Mouse (Mus musculus): ENCODE data around the gene Dnajb2. TPM values are rescaled to one million over a fixed set of nuclear protein-coding genes. Genes with fewer than 3 reads are reported as not detected.
A peak's percentile ranks its signal among the peaks of the same experiment; 100 is the strongest.
"Not testable (repeated sequence)": the region's sequence is repeated elsewhere in the genome, so short reads cannot be mapped to it uniquely, and the experiment has no call there.

Dnajb2 gene
- polyA plus RNA-seq, 1 experiment from 2014 or later, result 31.0 TPM

- TF ChIP-seq EP300 (IDR thresholded peaks at IDR 0.05; ENCODE audit: low read depth) (no peak), CTCF (IDR thresholded peaks at IDR 0.05; ENCODE audit: low read depth) (no peak)
- Histone ChIP-seq H3K4me1 (ENCODE audit: insufficient read depth) (peaks cover 13% of the 10 kb centered on the region; the same call in 1 of the 2 replicates), H3K9me3 (ENCODE audit: low read length) (no peaks in the 10 kb centered on the region), H3K9ac (replicated peaks) (no peak overlapping the region), H3K27me3 (ENCODE audit: insufficient read depth, low read length) (no peaks in the 10 kb centered on the region), H3K4me3 (ENCODE audit: low read depth, low read length) (no peak overlapping the region), H3K36me3 (replicated peaks; ENCODE audit: insufficient read depth, low read length) (no peaks in the 10 kb centered on the region), H3K27ac (ENCODE audit: low read depth) (no peak overlapping the region), H3K4me2 (ENCODE audit: low read depth, low read length) (no peak overlapping the region)
- ATAC-seq (no peak), DNase-seq (peak; percentile 18)
- 63% methylated on average over 7 of the region's 7 CpGs for WGBS (ENCODE audit: insufficient replicate concordance)
These were observed 5.7 kb upstream of the Dnajb2 start for GRCm38 (mm10) chr1:75230335-75230994.

- Histone ChIP-seq H3K27me3 (ENCODE audit: insufficient read depth, low read length) (no peaks in the 10 kb centered on the region), H3K9me3 (ENCODE audit: low read length) (no peaks in the 10 kb centered on the region), H3K9ac (replicated peaks) (no peak overlapping the region), H3K27ac (ENCODE audit: low read depth) (no peak overlapping the region), H3K4me1 (ENCODE audit: insufficient read depth) (peaks cover 17% of the 10 kb centered on the region), H3K36me3 (replicated peaks; ENCODE audit: insufficient read depth, low read length) (no peaks in the 10 kb centered on the region), H3K4me3 (ENCODE audit: low read depth, low read length) (no peak overlapping the region), H3K4me2 (ENCODE audit: low read depth, low read length) (no peak overlapping the region)
- ATAC-seq, result no peak
- no peak for DNase-seq
- 71% methylated on average over 4 of the region's 4 CpGs for WGBS (ENCODE audit: insufficient replicate concordance)
- no peak for TF ChIP-seq CTCF (IDR thresholded peaks at IDR 0.05; ENCODE audit: low read depth)
- no peak for TF ChIP-seq EP300 (IDR thresholded peaks at IDR 0.05; ENCODE audit: low read depth)
These were observed 5.0 kb upstream of the Dnajb2 start for GRCm38 (mm10) chr1:75231224-75231623.

GRCm38 (mm10) chr1:75231664-75232152 is 4.5 kb upstream of the Dnajb2 start, which contains the start of gene A630095N17Rik:
Gene A630095N17Rik, minus strand, starts transcription at chr1:75232102.
- Histone ChIP-seq H3K4me2 (ENCODE audit: low read depth, low read length) (no peak within 1 kb of the TSS), H3K36me3 (replicated peaks; ENCODE audit: insufficient read depth, low read length) (no peaks in the 10 kb centered on the region), H3K9ac (replicated peaks) (no peak within 1 kb of the TSS), H3K27ac (ENCODE audit: low read depth) (no peak within 1 kb of the TSS), H3K9me3 (ENCODE audit: low read length) (no peaks in the 10 kb centered on the region), H3K4me1 (ENCODE audit: insufficient read depth) (peaks cover 15% of the 10 kb centered on the region), H3K4me3 (ENCODE audit: low read depth, low read length) (no peak within 1 kb of the TSS), H3K27me3 (ENCODE audit: insufficient read depth, low read length) (no peaks in the 10 kb centered on the region)
- WGBS (ENCODE audit: insufficient replicate concordance), result 73% methylated on average over 5 of the region's 5 CpGs
- ATAC-seq, result no peak
- no peak for DNase-seq
- TF ChIP-seq CTCF (IDR thresholded peaks at IDR 0.05; ENCODE audit: low read depth) (no peak), EP300 (IDR thresholded peaks at IDR 0.05; ENCODE audit: low read depth) (no peak)

- not testable (repeated sequence) for H3K36me3 ChIP-seq (replicated peaks; ENCODE audit: insufficient read depth, low read length); ATAC-seq; DNase-seq; H3K4me3 ChIP-seq (ENCODE audit: low read depth, low read length); H3K9ac ChIP-seq (replicated peaks); H3K27me3 ChIP-seq (ENCODE audit: insufficient read depth, low read length); H3K4me2 ChIP-seq (ENCODE audit: low read depth, low read length); H3K9me3 ChIP-seq (ENCODE audit: low read length); H3K27ac ChIP-seq (ENCODE audit: low read depth)
- peak; percentile 44 for TF ChIP-seq CTCF (IDR thresholded peaks at IDR 0.05; ENCODE audit: low read depth)
- peaks cover 21% of the 10 kb centered on the region for H3K4me1 ChIP-seq (ENCODE audit: insufficient read depth)
- 71% methylated on average over 4 of the region's 4 CpGs for WGBS (ENCODE audit: insufficient replicate concordance)
These were observed 3.7 kb upstream of the Dnajb2 start for GRCm38 (mm10) chr1:75232489-75232888.

- TF ChIP-seq EP300 (IDR thresholded peaks at IDR 0.05; ENCODE audit: low read depth) (no peak), CTCF (IDR thresholded peaks at IDR 0.05; ENCODE audit: low read depth) (peak; percentile 94)
- Histone ChIP-seq H3K9me3 (ENCODE audit: low read length) (no peaks in the 10 kb centered on the region), H3K4me1 (ENCODE audit: insufficient read depth) (peaks cover 20% of the 10 kb centered on the region), H3K27me3 (ENCODE audit: insufficient read depth, low read length) (no peaks in the 10 kb centered on the region), H3K9ac (replicated peaks) (no peak overlapping the region), H3K4me2 (ENCODE audit: low read depth, low read length) (no peak overlapping the region), H3K4me3 (ENCODE audit: low read depth, low read length) (no peak overlapping the region), H3K36me3 (replicated peaks; ENCODE audit: insufficient read depth, low read length) (peaks cover 8% of the 10 kb centered on the region; the same call in 1 of the 2 replicates), H3K27ac (ENCODE audit: low read depth) (no peak overlapping the region)
- peak; percentile 80 for DNase-seq
- ATAC-seq, result 0 out of 2 replicates have a peak, but pooled peaks have one; percentile 7
- 1% methylated on average over 8 of the region's 8 CpGs for WGBS (ENCODE audit: insufficient replicate concordance)
These were observed 1.6 kb upstream of the Dnajb2 start for GRCm38 (mm10) chr1:75234606-75235005.

- Histone ChIP-seq H3K9me3 (ENCODE audit: low read length) (no peaks in the 10 kb centered on the region), H3K4me1 (ENCODE audit: insufficient read depth) (peaks cover 15% of the 10 kb centered on the region), H3K4me2 (ENCODE audit: low read depth, low read length) (no peak overlapping the region), H3K27ac (ENCODE audit: low read depth) (no peak overlapping the region), H3K36me3 (replicated peaks; ENCODE audit: insufficient read depth, low read length) (peaks cover 37% of the 10 kb centered on the region), H3K9ac (replicated peaks) (no peak overlapping the region), H3K4me3 (ENCODE audit: low read depth, low read length) (no peak overlapping the region), H3K27me3 (ENCODE audit: insufficient read depth, low read length) (no peaks in the 10 kb centered on the region)
- WGBS (ENCODE audit: insufficient replicate concordance), result 89% methylated on average over 10 of the region's 10 CpGs
- DNase-seq (no peak), ATAC-seq (no peak)
- TF ChIP-seq EP300 (IDR thresholded peaks at IDR 0.05; ENCODE audit: low read depth) (no peak), CTCF (IDR thresholded peaks at IDR 0.05; ENCODE audit: low read depth) (no peak)
These were observed 3.4 kb downstream of the Dnajb2 start for GRCm38 (mm10) chr1:75239591-75239990.

All from liver, postnatal 0 days (tissue).